Mouse (Mus musculus) embryonic facial prominence, embryonic 10.5 days (tissue): ENCODE measurements at regions not wholly inside any gene's neighbourhood (a gene's known extent, or its start where the extent isn't known, plus 50 kb on each side); places are given as distances from the start of the nearest gene placed in this dataset.
A peak's percentile ranks its signal among the peaks of the same experiment; 100 is the strongest.

Experiments used
- DNase-seq: peaks from one replicate; pipeline ENCODE4 v3.0.0-alpha.2; 2017; ENCODE audit warnings: low spot score
- H3K27ac ChIP-seq: fragments of 300-500 bp; sonication (generic); replicated peaks from 2 replicates; pipeline ENCODE4 v1.5.1; 2016; ENCODE audit warnings: mild to moderate bottlenecking
- H3K27me3 ChIP-seq: fragments of 300-500 bp; sonication (generic); replicated peaks from 2 replicates; pipeline ENCODE4 v1.6.1; 2016; ENCODE audit warnings: low read depth, mild to moderate bottlenecking; ENCODE audit not compliant: poor library complexity, severe bottlenecking
- H3K36me3 ChIP-seq: fragments of 300-500 bp; sonication (generic); replicated peaks from 2 replicates; pipeline ENCODE4 v1.6.1; 2016; ENCODE audit warnings: mild to moderate bottlenecking, moderate library complexity
- H3K4me1 ChIP-seq: fragments of 300-500 bp; sonication (generic); 2 replicates; pipeline ENCODE4 v1.6.1; 2016
- H3K4me3 ChIP-seq: fragments of 300-500 bp; sonication (generic); 2 replicates; pipeline ENCODE4 v1.5.1; 2016; ENCODE audit warnings: mild to moderate bottlenecking, moderate library complexity
- H3K9me3 ChIP-seq: fragments of 300-500 bp; sonication (generic); 2 replicates; pipeline ENCODE4 v1.6.1; 2016; ENCODE audit warnings: mild to moderate bottlenecking
- WGBS: fragments of 180-500 bp; shearing (Covaris S2); methylation state at CpG from one replicate; pipeline ENCODE4 v1.1.7; 2016; 5-methylcytosine and 5-hydroxymethylcytosine counted together

- Histone ChIP-seq H3K4me1 (peaks cover 34% of the 10 kb centered on the region), H3K27me3 (peaks cover 99% of the 10 kb centered on the region), H3K27ac (no peak overlapping the region), H3K4me3 (no peak overlapping the region), H3K36me3 (no peaks in the 10 kb centered on the region), H3K9me3 (no peaks in the 10 kb centered on the region)
- WGBS = 8% methylated on average over 3 of the region's 3 CpGs
- DNase-seq = no peak
These were observed 60.5 kb upstream of the Pax2 start for GRCm38 (mm10) chr19:44695331-44695730.

DNA sequence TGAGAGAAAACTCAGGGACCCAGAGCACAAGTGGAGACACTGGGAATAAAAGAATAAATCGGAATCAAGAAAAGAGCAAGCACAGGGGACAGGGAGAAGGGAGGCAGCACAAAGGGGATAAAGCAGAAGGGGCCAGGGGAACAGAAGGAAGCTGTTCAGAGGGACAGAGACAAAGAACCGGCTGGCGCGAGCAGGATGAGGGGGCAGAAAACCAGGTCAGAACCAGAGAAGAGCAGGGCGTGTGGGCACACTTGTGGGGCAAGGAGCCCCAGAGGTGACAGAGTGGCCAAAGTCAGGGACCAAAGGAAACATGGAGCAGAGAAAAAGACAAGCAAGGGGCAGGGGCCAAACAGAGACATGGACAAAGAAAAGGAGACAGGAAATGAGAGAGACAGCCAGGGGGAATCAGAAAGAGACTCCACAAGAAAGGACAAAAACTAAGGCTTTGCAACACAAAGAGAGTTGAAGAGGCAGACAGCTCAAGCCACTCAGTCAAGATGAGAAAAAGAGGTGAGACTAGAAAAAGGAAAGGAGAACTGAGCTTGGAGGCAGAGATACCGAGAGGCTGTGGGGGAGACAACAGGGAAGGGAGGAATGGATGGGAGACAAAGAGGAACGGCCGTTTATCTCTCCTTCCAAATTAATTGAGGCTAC is 59.7 kb upstream of the Pax2 start:
- DNase-seq = no peak

DNA sequence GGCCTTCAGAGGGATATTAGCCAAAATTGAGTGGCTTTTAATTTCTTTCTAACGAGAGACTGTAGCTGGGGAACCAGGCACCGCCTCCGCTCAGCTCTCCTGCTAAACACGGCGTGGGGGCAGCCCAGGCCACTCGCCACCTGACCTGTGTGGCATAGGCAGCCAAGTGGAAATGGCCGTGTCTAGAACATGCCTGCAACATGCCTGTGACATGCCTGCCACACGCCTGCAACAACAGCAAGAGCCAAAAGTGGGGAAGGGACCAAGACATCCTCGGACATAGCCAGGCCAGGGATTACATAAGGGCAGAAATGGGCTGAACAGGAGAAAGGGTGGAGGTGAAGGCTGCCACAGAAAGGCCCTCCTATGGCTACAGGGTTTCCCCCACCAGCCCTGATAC is 59.1 kb upstream of the Pax2 start:
- Histone ChIP-seq H3K27ac (no peak overlapping the region), H3K4me3 (no peak overlapping the region), H3K27me3 (peaks cover 99% of the 10 kb centered on the region), H3K4me1 (peaks cover 34% of the 10 kb centered on the region), H3K9me3 (no peaks in the 10 kb centered on the region), H3K36me3 (no peaks in the 10 kb centered on the region)
- DNase-seq = no peak
- 42% methylated on average over 9 of the region's 9 CpGs for WGBS

More for the DNA sequence above, 59.7 kb upstream of the Pax2 start:
- H3K27me3 ChIP-seq = peaks cover 99% of the 10 kb centered on the region
- H3K4me3 ChIP-seq = no peak overlapping the region
- WGBS = 8% methylated on average over 8 of the region's 8 CpGs
- H3K4me1 ChIP-seq = peaks cover 34% of the 10 kb centered on the region
- H3K27ac ChIP-seq = peak overlapping the region; percentile 11; the same call in 1 of the 2 replicates
- H3K36me3 ChIP-seq = no peaks in the 10 kb centered on the region
- no peaks in the 10 kb centered on the region for H3K9me3 ChIP-seq

GRCm38 (mm10) chr19:44698382-44699256 is 57.2 kb upstream of the Pax2 start:
- no peak for DNase-seq
- H3K27me3 ChIP-seq = peaks cover 94% of the 10 kb centered on the region

More at GRCm38 (mm10) chr19:44698382-44699256, 57.2 kb upstream of the Pax2 start:
- 35% methylated on average over 21 of the region's 21 CpGs for WGBS
- no peak overlapping the region for H3K27ac ChIP-seq
- no peaks in the 10 kb centered on the region for H3K9me3 ChIP-seq
- no peaks in the 10 kb centered on the region for H3K36me3 ChIP-seq
- no peak overlapping the region for H3K4me3 ChIP-seq
- H3K4me1 ChIP-seq = peaks cover 27% of the 10 kb centered on the region
